Mouse (Mus musculus) erythroblast, adult 5-6 weeks (primary cell): ENCODE measurements at regions not wholly inside any gene's neighbourhood (a gene's known extent, or its start where the extent isn't known, plus 50 kb on each side); places are given as distances from the start of the nearest gene placed in this dataset.

Source experiments
- ATAC-seq: replicated peaks from 2 replicates; pipeline ENCODE4 v1.8.0; 2016; ENCODE audit warnings: moderate number of reproducible peaks, mild to moderate bottlenecking, moderate TSS enrichment, inconsistent platforms; ENCODE audit not compliant: poor library complexity, low FRiP score, severe bottlenecking

- no peak for ATAC-seq
These were observed 213.1 kb upstream of the 4930535I16Rik start for GRCm38 (mm10) chr4:124130946-124131345.

- ATAC-seq = no peak
These were observed 208.4 kb upstream of the 4930535I16Rik start for GRCm38 (mm10) chr4:124126258-124126657.

- ATAC-seq = no peak
These were observed 202.5 kb upstream of the 4930535I16Rik start for GRCm38 (mm10) chr4:124120334-124120733.

- ATAC-seq = no peak
These were observed 196.1 kb upstream of the 4930535I16Rik start for GRCm38 (mm10) chr4:124113856-124114345.

- ATAC-seq = 0 out of 2 replicates have a peak, but pooled peaks have one; percentile 30
These were observed 192.9 kb upstream of the 4930535I16Rik start for GRCm38 (mm10) chr4:124110705-124111104.

GRCm38 (mm10) chr4:124109371-124109770 lies 191.5 kb upstream of the 4930535I16Rik start:
- no peak for ATAC-seq

- peak; percentile 57; the same call in 1 of the 2 replicates for ATAC-seq
These were observed 184.9 kb upstream of the 4930535I16Rik start for GRCm38 (mm10) chr4:124102684-124103083.

- ATAC-seq = no peak
These were observed 169.0 kb upstream of the 4930535I16Rik start for GRCm38 (mm10) chr4:124086801-124087200.

- ATAC-seq = no peak
These were observed 168.4 kb upstream of the 4930535I16Rik start for GRCm38 (mm10) chr4:124086254-124086653.

GRCm38 (mm10) chr4:124079603-124080002 lies 161.8 kb upstream of the 4930535I16Rik start:
- no peak for ATAC-seq

GRCm38 (mm10) chr4:124075551-124075950 lies 157.7 kb upstream of the 4930535I16Rik start:
- no peak for ATAC-seq

GRCm38 (mm10) chr4:124073646-124074045 lies 155.8 kb upstream of the 4930535I16Rik start:
- ATAC-seq = no peak

GRCm38 (mm10) chr4:124064601-124065000 lies 146.8 kb upstream of the 4930535I16Rik start:
- ATAC-seq = no peak

GRCm38 (mm10) chr4:124063269-124064100 lies 145.7 kb upstream of the 4930535I16Rik start:
- ATAC-seq = no peak

GRCm38 (mm10) chr4:124057607-124058006 lies 139.8 kb upstream of the 4930535I16Rik start:
- no peak for ATAC-seq

GRCm38 (mm10) chr4:124054240-124054760 lies 136.5 kb upstream of the 4930535I16Rik start:
- ATAC-seq = no peak

- no peak for ATAC-seq
These were observed 135.7 kb upstream of the 4930535I16Rik start for GRCm38 (mm10) chr4:124053340-124054038.

GRCm38 (mm10) chr4:124052387-124052786 lies 134.6 kb upstream of the 4930535I16Rik start:
- no peak for ATAC-seq

GRCm38 (mm10) chr4:124048348-124048831 lies 130.6 kb upstream of the 4930535I16Rik start:
- ATAC-seq = no peak

- ATAC-seq = no peak
These were observed 130.1 kb upstream of the 4930535I16Rik start for GRCm38 (mm10) chr4:124047898-124048297.
